Mouse (Mus musculus) hindbrain, embryonic 14.5 days (tissue): Measurements from ENCODE around the gene Vps41. TPM values are rescaled to one million over a fixed set of nuclear protein-coding genes. Genes with fewer than 3 reads are reported as not detected.
A peak's percentile ranks its signal among the peaks of the same experiment; 100 is the strongest.

ENCODE experiments used
- ATAC-seq: fragments of 200-750 bp; cut with Nextera tagmentation; 2 replicates; pipeline ENCODE4 v1.8.0; 2017; ENCODE audit warnings: moderate number of reproducible peaks, mild to moderate bottlenecking, moderate TSS enrichment, moderate library complexity; ENCODE audit not compliant: low FRiP score
- DNase-seq: peaks from one replicate; pipeline ENCODE4 v3.0.0-alpha.2; 2015; ENCODE audit warnings: low spot score
- H3K27ac ChIP-seq: fragments of 300-500 bp; sonication (generic); 2 replicates; pipeline ENCODE4 v1.5.1; 2014; ENCODE audit warnings: mild to moderate bottlenecking, moderate library complexity
- H3K27me3 ChIP-seq: fragments of 300-500 bp; sonication (generic); 2 replicates; pipeline ENCODE4 v1.6.1; 2014; ENCODE audit warnings: mild to moderate bottlenecking, low read length, mixed read lengths; ENCODE audit not compliant: control insufficient read depth, insufficient read depth
- H3K36me3 ChIP-seq: fragments of 300-500 bp; sonication (generic); replicated peaks from 2 replicates; pipeline ENCODE4 v1.6.1; 2014; ENCODE audit not compliant: control insufficient read depth, insufficient read depth
- H3K4me1 ChIP-seq: fragments of 300-500 bp; sonication (generic); replicated peaks from 2 replicates; pipeline ENCODE4 v1.6.1; 2014; ENCODE audit warnings: antibody characterized with exemption, low read length, mixed read lengths; ENCODE audit not compliant: control insufficient read depth, insufficient read depth
- H3K4me2 ChIP-seq: fragments of 300-500 bp; sonication (generic); replicated peaks from 2 replicates; pipeline ENCODE4 v1.6.1; 2014; ENCODE audit warnings: mild to moderate bottlenecking, moderate library complexity
- H3K4me3 ChIP-seq: fragments of 300-500 bp; sonication (generic); replicated peaks from 2 replicates; pipeline ENCODE4 v1.5.1; 2014; ENCODE audit warnings: mild to moderate bottlenecking, low read length
- H3K9ac ChIP-seq: fragments of 300-500 bp; sonication (generic); 2 replicates; pipeline ENCODE4 v1.6.1; 2014
- H3K9me3 ChIP-seq: fragments of 300-500 bp; sonication (generic); 2 replicates; pipeline ENCODE4 v1.6.1; 2016; ENCODE audit warnings: low read length; ENCODE audit not compliant: control insufficient read depth
- WGBS: fragments of 180-500 bp; shearing (Covaris S2); extraction: QIAGEN DNeasy Blood & Tissue Kit; methylation state at CpG from one replicate; pipeline ENCODE4 v1.1.7; 2014; 5-methylcytosine and 5-hydroxymethylcytosine counted together
- polyA plus RNA-seq: library from polyadenylated mRNA; unstranded; fragments of >200 nt; fragmentation: Nextera tagmentation; extraction: Ambion mirVana; gene quantifications from 2 replicates; pipeline ENCODE4 v1.2.1, GENCODE M21; 2014

The Vps41 gene
- 130 and 139 TPM in 2 replicates for polyA plus RNA-seq

DNA sequence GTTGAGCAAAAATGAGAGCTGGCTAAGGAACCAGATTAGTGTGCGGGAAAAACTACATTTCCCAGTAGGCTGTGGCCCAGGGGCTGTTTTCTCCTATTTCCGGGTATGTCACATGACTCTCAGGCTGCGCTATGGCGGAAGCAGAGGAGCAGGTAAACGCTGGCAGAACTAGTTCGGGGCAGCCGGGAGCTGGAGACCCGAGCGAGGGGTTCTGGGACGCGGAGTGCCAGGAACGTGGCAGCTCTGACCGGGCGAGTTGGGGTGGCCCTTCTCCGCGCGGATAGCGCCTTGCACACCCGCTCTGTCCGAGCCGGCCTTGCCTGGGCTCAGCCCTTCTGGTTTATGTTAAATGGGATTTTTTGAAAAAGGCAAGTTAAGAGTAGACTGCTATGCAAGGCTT lies at the start of gene Vps41:
Gene Vps41 (plus strand): TSS at position 102 of the 400 bp plus-strand sequence.
- Histone ChIP-seq H3K4me2 (peak within 1 kb of the TSS; percentile 66), H3K4me1 (peaks cover 9% of the 10 kb centered on the region), H3K27ac (0 out of 2 replicates have a peak within 1 kb of the TSS, but pooled peaks have one; percentile 9), H3K36me3 (no peaks in the 10 kb centered on the region), H3K27me3 (no peaks in the 10 kb centered on the region), H3K9ac (peak within 1 kb of the TSS; percentile 73), H3K4me3 (peak within 1 kb of the TSS; percentile 62), H3K9me3 (no peaks in the 10 kb centered on the region)
- peak; percentile 100 for ATAC-seq
- peak; percentile 87 for DNase-seq
- under 1% methylated on average over 21 of the region's 21 CpGs for WGBS

DNA sequence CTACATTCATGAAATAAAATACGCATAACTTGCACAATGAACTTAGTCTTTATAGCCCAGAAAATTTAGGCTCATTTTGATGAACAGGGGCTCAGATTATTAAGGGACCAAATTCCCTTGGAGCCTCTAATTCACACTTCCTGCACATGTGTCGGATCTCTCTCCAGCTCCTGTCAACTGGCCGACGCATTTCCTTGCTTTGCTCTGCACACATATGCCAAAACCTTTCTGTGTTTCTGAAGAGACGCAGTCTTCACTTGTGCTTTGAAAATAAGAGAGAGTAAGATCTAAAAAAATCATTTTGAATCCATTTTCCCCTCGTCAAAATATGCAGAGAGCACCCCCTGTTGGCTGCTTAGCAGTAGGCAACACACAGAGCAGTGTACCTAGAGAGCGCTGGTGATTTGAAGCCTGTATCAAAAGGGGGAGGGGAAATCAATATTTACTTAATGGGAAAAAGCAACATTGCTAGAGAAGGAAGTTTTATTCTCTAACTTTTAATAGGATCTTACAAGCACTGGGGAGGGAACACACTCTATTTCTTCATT lies 18.5 kb upstream of the Vps41 start:
- no peaks in the 10 kb centered on the region for H3K4me1 ChIP-seq
- H3K27me3 ChIP-seq: no peaks in the 10 kb centered on the region
- peak; percentile 80 for ATAC-seq
- H3K9me3 ChIP-seq: no peaks in the 10 kb centered on the region
- no peak overlapping the region for H3K4me3 ChIP-seq
- peak; percentile 78 for DNase-seq
- WGBS: 39% methylated on average over 7 of the region's 7 CpGs
- no peak overlapping the region for H3K27ac ChIP-seq
- H3K9ac ChIP-seq: no peak overlapping the region
- H3K36me3 ChIP-seq: no peaks in the 10 kb centered on the region
- no peak overlapping the region for H3K4me2 ChIP-seq

DNA sequence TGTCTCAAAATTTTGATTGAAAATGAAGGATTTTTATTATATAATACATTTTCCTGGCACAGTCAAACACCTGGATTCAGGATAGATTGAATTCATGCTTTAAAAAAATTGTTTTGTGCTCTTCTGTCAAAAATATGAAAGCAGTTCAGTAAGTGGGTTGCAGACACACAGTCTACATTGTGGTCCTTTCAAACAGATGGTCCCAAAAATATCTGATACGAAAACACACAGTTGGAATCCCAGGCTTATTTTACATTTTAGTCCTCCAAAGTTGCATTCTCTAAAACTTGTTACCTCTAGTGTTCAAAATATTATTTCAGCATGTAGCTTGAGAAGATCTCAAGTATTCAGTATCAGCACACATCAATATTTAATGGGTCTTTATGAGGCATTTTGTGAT lies 5.4 kb upstream of the Vps41 start:
- Histone ChIP-seq H3K9ac (no peak overlapping the region), H3K36me3 (no peaks in the 10 kb centered on the region), H3K27ac (no peak overlapping the region), H3K27me3 (no peaks in the 10 kb centered on the region), H3K4me3 (no peak overlapping the region), H3K9me3 (no peaks in the 10 kb centered on the region), H3K4me2 (no peak overlapping the region), H3K4me1 (no peaks in the 10 kb centered on the region)
- DNase-seq (no peak), ATAC-seq (no peak)
- WGBS: 95% methylated on average over 1 of the region's 1 CpGs

DNA sequence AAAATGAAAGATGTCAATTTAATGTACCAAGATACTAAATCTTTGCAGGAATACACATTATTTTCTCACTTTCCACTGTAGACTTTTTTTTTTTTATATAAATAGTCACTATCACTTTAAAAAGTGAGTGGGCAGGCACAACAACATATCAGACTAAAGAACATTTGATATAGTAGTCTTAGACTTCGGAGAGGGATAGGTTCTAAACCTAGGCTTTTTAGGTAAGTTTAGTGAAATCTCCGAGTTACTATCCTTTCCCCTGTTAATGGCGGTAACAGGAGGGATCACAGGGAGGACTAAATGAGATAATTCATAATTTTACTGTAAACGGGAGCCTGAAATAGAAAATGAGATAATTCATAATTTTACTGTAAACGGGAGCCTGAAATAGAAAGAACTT lies 379 bp upstream of the Vps41 start:
- Histone ChIP-seq H3K36me3 (no peaks in the 10 kb centered on the region), H3K4me1 (peaks cover 9% of the 10 kb centered on the region), H3K4me2 (peak overlapping the region; percentile 66), H3K9ac (no peak overlapping the region), H3K27ac (no peak overlapping the region), H3K9me3 (no peaks in the 10 kb centered on the region), H3K4me3 (peak overlapping the region; percentile 62; the same call in 1 of the 2 replicates), H3K27me3 (no peaks in the 10 kb centered on the region)
- ATAC-seq: peak; percentile 43; the same call in 1 of the 2 replicates
- DNase-seq: no peak
- 50% methylated on average over 5 of the region's 5 CpGs for WGBS

DNA sequence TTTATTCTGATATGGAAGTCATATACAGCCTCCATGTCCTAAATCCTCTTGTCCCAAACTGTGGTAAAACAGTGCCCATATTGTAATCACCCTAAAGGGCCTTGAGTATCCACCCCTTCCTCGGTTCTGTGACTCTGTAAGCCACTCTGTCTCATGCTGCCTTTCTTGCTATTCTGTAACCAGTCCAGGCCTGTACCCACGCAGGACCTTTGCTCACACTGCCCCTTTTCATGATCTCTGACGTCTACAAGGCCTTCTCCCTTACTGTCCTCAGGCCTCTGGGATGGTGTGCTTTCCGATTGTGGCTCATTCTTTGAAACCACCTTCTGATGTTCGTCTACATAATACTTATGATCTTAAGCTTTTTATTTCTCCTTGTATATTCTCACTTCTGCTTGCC lies 1.4 kb downstream of the Vps41 start:
- Histone ChIP-seq H3K9ac (no peak overlapping the region), H3K27me3 (no peaks in the 10 kb centered on the region), H3K4me3 (no peak overlapping the region), H3K36me3 (no peaks in the 10 kb centered on the region), H3K4me2 (no peak overlapping the region), H3K27ac (no peak overlapping the region), H3K9me3 (no peaks in the 10 kb centered on the region), H3K4me1 (peaks cover 9% of the 10 kb centered on the region)
- DNase-seq (no peak), ATAC-seq (no peak)
- WGBS: 77% methylated on average over 5 of the region's 5 CpGs

DNA sequence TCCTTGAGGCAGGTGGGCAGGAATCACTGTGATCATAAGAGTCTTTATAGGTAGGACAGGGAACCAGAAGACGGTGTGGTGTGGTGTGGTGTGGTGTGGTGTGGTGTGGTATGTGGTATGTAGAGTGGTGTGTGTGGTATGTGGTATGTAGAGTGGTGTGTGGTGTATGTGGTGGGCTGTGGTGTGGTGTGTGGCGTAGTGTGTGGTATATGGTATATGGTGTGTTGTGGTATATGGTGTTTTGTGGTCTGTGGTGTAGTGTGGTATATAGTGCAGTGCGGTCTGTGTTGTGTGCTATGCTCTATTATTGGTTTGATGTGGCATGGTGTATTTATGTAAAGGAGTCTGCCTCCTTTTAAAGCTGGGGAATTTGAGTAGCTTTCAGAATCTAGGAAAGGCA lies 13.6 kb downstream of the Vps41 start:
- Histone ChIP-seq H3K9ac (no peak overlapping the region), H3K4me2 (no peak overlapping the region), H3K4me3 (no peak overlapping the region), H3K27ac (no peak overlapping the region), H3K27me3 (no peaks in the 10 kb centered on the region), H3K9me3 (no peaks in the 10 kb centered on the region), H3K36me3 (0 out of 2 replicates have a peak, but pooled peaks cover 5% of the 10 kb centered on the region), H3K4me1 (no peaks in the 10 kb centered on the region)
- WGBS: 100% methylated on average over 3 of the region's 3 CpGs
- no peak for ATAC-seq
- no peak for DNase-seq

DNA sequence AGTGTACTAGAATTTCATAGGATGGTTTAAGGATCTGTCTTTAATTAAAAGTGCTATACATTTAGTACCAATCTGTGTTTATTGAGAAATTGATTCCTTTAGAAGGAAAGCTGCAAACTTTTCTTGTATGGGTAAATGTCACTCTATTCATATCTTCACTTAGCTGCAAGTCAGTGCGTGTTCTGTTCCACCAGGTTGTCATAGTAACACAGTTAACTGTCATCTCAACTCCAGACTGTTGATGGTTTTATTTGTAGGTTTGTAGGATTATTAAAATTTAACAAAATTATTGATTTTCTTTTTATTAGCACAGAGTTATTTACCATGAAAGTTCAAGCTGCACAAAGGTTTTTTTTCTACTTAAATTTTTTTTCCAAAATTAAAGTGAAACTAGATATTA lies 19.5 kb downstream of the Vps41 start:
- no peak for ATAC-seq
- H3K4me3 ChIP-seq: no peak overlapping the region
- H3K36me3 ChIP-seq: peaks cover 24% of the 10 kb centered on the region
- H3K9ac ChIP-seq: no peak overlapping the region
- 0 out of 2 replicates have a peak, but pooled peaks cover 6% of the 10 kb centered on the region for H3K9me3 ChIP-seq
- no peak for DNase-seq
- no peaks in the 10 kb centered on the region for H3K27me3 ChIP-seq
- no peaks in the 10 kb centered on the region for H3K4me1 ChIP-seq
- H3K27ac ChIP-seq: no peak overlapping the region
- no peak overlapping the region for H3K4me2 ChIP-seq
- 59% methylated on average over 1 of the region's 1 CpGs for WGBS

DNA sequence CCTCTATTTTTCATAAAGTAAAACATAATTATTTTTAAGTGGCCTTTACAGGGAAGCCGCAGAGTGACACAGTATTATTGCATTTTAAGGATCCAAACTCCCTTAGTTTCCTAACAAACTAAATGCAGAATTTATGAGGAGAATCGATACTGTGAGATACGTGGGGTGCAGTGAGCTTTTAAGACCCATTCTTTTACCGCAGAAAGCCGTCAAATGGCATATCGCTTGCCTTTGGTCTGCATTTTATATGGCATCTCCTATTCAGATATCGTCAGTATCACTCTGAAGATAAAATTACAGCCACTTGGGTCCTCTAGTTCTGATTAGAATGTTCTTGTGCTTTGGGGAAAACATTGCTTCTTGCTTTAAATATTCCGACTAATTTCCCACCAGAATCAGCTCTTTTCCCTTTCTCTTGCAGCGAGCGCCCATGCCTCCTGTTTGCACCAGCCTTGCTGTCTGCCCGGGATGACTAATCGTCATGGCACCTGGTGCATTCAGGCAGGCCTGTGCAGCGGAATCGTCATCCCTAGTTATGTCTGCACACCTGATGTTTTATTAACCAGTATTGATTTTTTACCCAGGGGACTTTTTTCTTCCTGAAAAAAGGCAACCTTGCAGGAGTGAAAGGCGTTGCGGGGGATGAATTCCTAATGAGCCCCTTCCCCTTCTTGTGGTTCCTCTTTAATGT lies 26.6 kb downstream of the Vps41 start:
- H3K27ac ChIP-seq: peak overlapping the region; percentile 90
- peaks cover 24% of the 10 kb centered on the region for H3K36me3 ChIP-seq
- ATAC-seq: peak; percentile 84
- H3K4me3 ChIP-seq: peak overlapping the region; percentile 7; the same call in 1 of the 2 replicates
- WGBS: 54% methylated on average over 16 of the region's 16 CpGs
- H3K4me1 ChIP-seq: 0 out of 2 replicates have a peak, but pooled peaks cover 4% of the 10 kb centered on the region
- peak; percentile 63 for DNase-seq
- H3K4me2 ChIP-seq: peak overlapping the region; percentile 41
- H3K27me3 ChIP-seq: no peaks in the 10 kb centered on the region
- 0 out of 2 replicates have a peak, but pooled peaks cover 6% of the 10 kb centered on the region for H3K9me3 ChIP-seq
- peak overlapping the region; percentile 55 for H3K9ac ChIP-seq

DNA sequence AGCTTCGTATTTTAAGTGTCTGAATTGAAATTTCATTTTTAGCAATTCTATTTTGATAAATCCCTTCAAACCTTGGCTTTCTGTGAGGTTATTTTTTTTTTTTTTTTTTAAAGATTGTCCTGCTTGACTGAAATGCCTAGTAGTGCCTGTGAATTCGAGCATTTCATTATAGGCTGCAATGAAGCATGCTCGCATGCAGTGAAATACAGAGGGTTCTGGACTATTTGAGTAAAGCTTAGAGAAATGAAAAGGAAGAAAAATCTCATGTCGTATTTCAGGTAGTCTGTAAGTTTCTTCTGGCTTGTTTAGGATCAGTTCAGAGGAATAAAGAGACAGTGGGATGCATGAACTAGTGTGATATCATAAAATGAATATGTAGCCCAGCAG lies 27.2 kb downstream of the Vps41 start:
- H3K9ac ChIP-seq: peak overlapping the region; percentile 55

More for the DNA sequence above, 27.2 kb downstream of the Vps41 start:
- 0 out of 2 replicates have a peak overlapping the region, but pooled peaks have one; percentile 7 for H3K4me3 ChIP-seq
- H3K36me3 ChIP-seq: peaks cover 23% of the 10 kb centered on the region
- H3K9me3 ChIP-seq: 0 out of 2 replicates have a peak, but pooled peaks cover 6% of the 10 kb centered on the region
- no peaks in the 10 kb centered on the region for H3K27me3 ChIP-seq
- 64% methylated on average over 4 of the region's 4 CpGs for WGBS
- peak overlapping the region; percentile 41 for H3K4me2 ChIP-seq
- H3K27ac ChIP-seq: peak overlapping the region; percentile 90
- no peak for DNase-seq
- no peak for ATAC-seq
- 0 out of 2 replicates have a peak, but pooled peaks cover 4% of the 10 kb centered on the region for H3K4me1 ChIP-seq
